Mouse (Mus musculus) limb, embryonic 14.5 days (tissue): ENCODE measurements around the gene Hmx3. TPM values are rescaled to one million over a fixed set of nuclear protein-coding genes. Genes with fewer than 3 reads are reported as not detected.

Experiments
- ATAC-seq: fragments of 200-750 bp; cut with Nextera tagmentation; 2 replicates; pipeline ENCODE4 v1.8.0; 2017; ENCODE audit warnings: low read depth, moderate number of reproducible peaks, moderate TSS enrichment; ENCODE audit not compliant: low FRiP score
- DNase-seq: peaks from one replicate; pipeline ENCODE4 v3.0.0-alpha.2; 2015; ENCODE audit warnings: low spot score
- H3K27ac ChIP-seq: fragments of 300-500 bp; sonication (generic); replicated peaks from 2 replicates; pipeline ENCODE4 v1.5.1; 2014; ENCODE audit warnings: low read depth, mild to moderate bottlenecking, low read length, moderate library complexity, mixed read lengths
- H3K27me3 ChIP-seq: fragments of 300-500 bp; sonication (generic); 2 replicates; pipeline ENCODE4 v1.6.1; 2014; ENCODE audit warnings: low read length, mixed read lengths; ENCODE audit not compliant: control insufficient read depth, insufficient read depth
- H3K36me3 ChIP-seq: fragments of 300-500 bp; sonication (generic); 2 replicates; pipeline ENCODE4 v1.6.1; 2014; ENCODE audit warnings: mild to moderate bottlenecking, low read length, moderate library complexity, mixed read lengths; ENCODE audit not compliant: control insufficient read depth, insufficient read depth
- H3K4me1 ChIP-seq: fragments of 300-500 bp; sonication (generic); 2 replicates; pipeline ENCODE4 v1.6.1; 2014; ENCODE audit warnings: antibody characterized with exemption, low read length, mixed read lengths; ENCODE audit not compliant: control insufficient read depth, insufficient read depth
- H3K4me2 ChIP-seq: fragments of 300-500 bp; sonication (generic); replicated peaks from 2 replicates; pipeline ENCODE4 v1.6.1; 2014; ENCODE audit warnings: low read depth, mild to moderate bottlenecking, low read length, moderate library complexity; ENCODE audit not compliant: severe bottlenecking
- H3K4me3 ChIP-seq: fragments of 300-500 bp; sonication (generic); replicated peaks from 2 replicates; pipeline ENCODE4 v1.5.1; 2014; ENCODE audit warnings: low read length
- H3K9ac ChIP-seq: fragments of 300-500 bp; sonication (generic); 2 replicates; pipeline ENCODE4 v1.6.1; 2014; ENCODE audit warnings: mild to moderate bottlenecking, low read depth, low read length, moderate library complexity; ENCODE audit not compliant: severe bottlenecking
- H3K9me3 ChIP-seq: fragments of 300-500 bp; sonication (generic); 2 replicates; pipeline ENCODE4 v1.6.1; 2016; ENCODE audit warnings: low read length; ENCODE audit not compliant: control insufficient read depth
- POLR2A ChIP-seq: fragments of 200-500 bp; IDR thresholded peaks from 2 replicates; pipeline ENCODE4 v1.8.0; 2012; ENCODE audit warnings: inconsistent platforms, mild to moderate bottlenecking, moderate library complexity, borderline replicate concordance; ENCODE audit not compliant: insufficient read depth, insufficient read length; ENCODE audit errors: extremely low read depth
- WGBS: fragments of 180-500 bp; shearing (Covaris S2); extraction: QIAGEN DNeasy Blood & Tissue Kit; methylation state at CpG from one replicate; pipeline ENCODE4 v1.1.7; 2014; 5-methylcytosine and 5-hydroxymethylcytosine counted together
- polyA plus RNA-seq, 2 experiments: library from polyadenylated mRNA; depleted of rRNA in 1 of 2; stranded (reverse) in 1 of 2; unstranded in 1 of 2; fragments of >200 nt; fragmentation: Nextera tagmentation in 1 of 2; extraction: Ambion mirVana in 1 of 2; gene quantifications; 2 replicates each; pipeline versions ENCODE4 v1.2.1 to v1.2.3; 2012 to 2014

The Hmx3 gene
- polyA plus RNA-seq, 2 experiments = 0.04 TPM; not detected in 1

GRCm38 (mm10) chr7:131557751-131558150 is 15.1 kb downstream of the Hmx3 start:
- no peak for ATAC-seq
- DNase-seq = no peak
- Histone ChIP-seq H3K4me1 (peaks cover 21% of the 10 kb centered on the region), H3K4me2 (no peak overlapping the region), H3K9ac (no peak overlapping the region), H3K27ac (no peak overlapping the region), H3K9me3 (no peaks in the 10 kb centered on the region), H3K27me3 (peaks cover 60% of the 10 kb centered on the region), H3K4me3 (no peak overlapping the region), H3K36me3 (peaks cover 10% of the 10 kb centered on the region)
- TF ChIP-seq POLR2A = no peak
- WGBS = 41% methylated on average over 2 of the region's 2 CpGs

GRCm38 (mm10) chr7:131559986-131560696 is 17.5 kb downstream of the Hmx3 start, which contains the start of gene Bub3:
Bub3 (plus strand) TSS chr7:131560222.
- TF ChIP-seq POLR2A = peak; percentile 88; the same call in 1 of the 2 replicates
- Histone ChIP-seq H3K4me3 (peak within 1 kb of the TSS; percentile 83), H3K27me3 (peaks cover 36% of the 10 kb centered on the region), H3K9ac (peak within 1 kb of the TSS; percentile 86), H3K4me1 (peaks cover 14% of the 10 kb centered on the region), H3K27ac (peak within 1 kb of the TSS; percentile 86), H3K4me2 (peak within 1 kb of the TSS; percentile 59), H3K36me3 (peaks cover 32% of the 10 kb centered on the region), H3K9me3 (no peaks in the 10 kb centered on the region)
- DNase-seq (peak; percentile 98), ATAC-seq (peak; percentile 94)
- WGBS = 0% methylated on average over 37 of the region's 51 CpGs

- H3K27ac ChIP-seq = peak overlapping the region; percentile 86
- H3K36me3 ChIP-seq = peaks cover 37% of the 10 kb centered on the region
- under 1% methylated on average over 14 of the region's 14 CpGs for WGBS
- peak overlapping the region; percentile 59 for H3K4me2 ChIP-seq
- no peaks in the 10 kb centered on the region for H3K9me3 ChIP-seq
- ATAC-seq = peak; percentile 38
- peaks cover 31% of the 10 kb centered on the region for H3K27me3 ChIP-seq
- DNase-seq = no peak
- peaks cover 11% of the 10 kb centered on the region for H3K4me1 ChIP-seq
- peak overlapping the region; percentile 83 for H3K4me3 ChIP-seq
- no peak for TF ChIP-seq POLR2A
- peak overlapping the region; percentile 86 for H3K9ac ChIP-seq
Observed at GRCm38 (mm10) chr7:131560697-131561042, 18.0 kb downstream of the Hmx3 start.

GRCm38 (mm10) chr7:131575246-131575645 is 32.6 kb downstream of the Hmx3 start:
- 82% methylated on average over 6 of the region's 6 CpGs for WGBS
- ATAC-seq (no peak), DNase-seq (no peak)
- no peak overlapping the region for H3K4me3 ChIP-seq
- no peaks in the 10 kb centered on the region for H3K27me3 ChIP-seq
- H3K4me2 ChIP-seq = no peak overlapping the region
- no peak overlapping the region for H3K9ac ChIP-seq
- no peaks in the 10 kb centered on the region for H3K9me3 ChIP-seq
- peaks cover 34% of the 10 kb centered on the region for H3K36me3 ChIP-seq
- TF ChIP-seq POLR2A = no peak
- no peaks in the 10 kb centered on the region for H3K4me1 ChIP-seq
- no peak overlapping the region for H3K27ac ChIP-seq

- Histone ChIP-seq H3K4me3 (no peak overlapping the region), H3K36me3 (no peaks in the 10 kb centered on the region), H3K4me2 (no peak overlapping the region), H3K4me1 (no peaks in the 10 kb centered on the region), H3K9ac (no peak overlapping the region), H3K27me3 (no peaks in the 10 kb centered on the region), H3K9me3 (no peaks in the 10 kb centered on the region), H3K27ac (no peak overlapping the region)
- 60% methylated on average over 9 of the region's 9 CpGs for WGBS
- ATAC-seq = no peak
- TF ChIP-seq POLR2A = no peak
- DNase-seq = no peak
Observed at GRCm38 (mm10) chr7:131582178-131582577, 39.5 kb downstream of the Hmx3 start.
